Mouse (Mus musculus): ENCODE measurements around the gene Csrnp3. TPM values are rescaled to one million over a fixed set of nuclear protein-coding genes. Genes with fewer than 3 reads are reported as not detected.

The Csrnp3 gene
- polyA plus RNA-seq, 1 experiment: 0.01 TPM

- no peak overlapping the region for H3K4me3 ChIP-seq
- TF ChIP-seq SRF (IDR thresholded peaks at IDR 0.05; ENCODE audit: control insufficient read depth, insufficient read length, low read depth) (no peak), POLR2A (IDR thresholded peaks at IDR 0.05; ENCODE audit: insufficient read length, low read depth) (no peak), MYOG (IDR thresholded peaks at IDR 0.05; ENCODE audit: control insufficient read depth in 1 of 3, insufficient read depth in 1 of 3, insufficient read length in 2 of 3, low read depth in 2 of 3) (no peak), MYOD1 (IDR thresholded peaks at IDR 0.05; ENCODE audit: control insufficient read depth in 1 of 3, insufficient read length in 2 of 3, low read depth in 2 of 3) (no peak), CEBPB (IDR thresholded peaks at IDR 0.05; ENCODE audit: insufficient read depth, poor library complexity, severe bottlenecking) (no peak), TCF3 (IDR thresholded peaks at IDR 0.05; ENCODE audit: insufficient read length, low read depth) (no peak), TCF12 (IDR thresholded peaks at IDR 0.05; ENCODE audit: insufficient read depth, poor library complexity, severe bottlenecking) (no peak), POLR2AphosphoS2 (IDR thresholded peaks at IDR 0.05; ENCODE audit: insufficient read length, low read depth) (no peak), E2F4 (IDR thresholded peaks at IDR 0.05; ENCODE audit: insufficient read depth) (no peak), REST (IDR thresholded peaks at IDR 0.05; ENCODE audit: insufficient read depth, insufficient read length) (no peak), USF1 (IDR thresholded peaks at IDR 0.05; ENCODE audit: low read depth) (no peak), MAX (IDR thresholded peaks at IDR 0.05; ENCODE audit: low read depth) (no peak)
- H3K79me2 ChIP-seq (ENCODE audit: control insufficient read depth, insufficient read depth): no peaks in the 10 kb centered on the region
- H3K27me3 ChIP-seq (ENCODE audit: control insufficient read depth, insufficient read depth, insufficient read length): no peaks in the 10 kb centered on the region
- H3K36me3 ChIP-seq (ENCODE audit: control insufficient read depth, insufficient read depth): no peaks in the 10 kb centered on the region
- H3ac ChIP-seq (ENCODE audit: control insufficient read depth, insufficient read length): no peak overlapping the region
- no peak overlapping the region for H3K4me2 ChIP-seq (ENCODE audit: low read depth)
Measured at GRCm38 (mm10) chr2:65931313-65931712, 85.7 kb downstream of the Csrnp3 start.

GRCm38 (mm10) chr2:65931841-65932311 is 86.3 kb downstream of the Csrnp3 start:
- TF ChIP-seq MYOD1 (IDR thresholded peaks at IDR 0.05; ENCODE audit: control insufficient read depth in 1 of 3, insufficient read length in 2 of 3, low read depth in 2 of 3): no peak
- TF ChIP-seq TCF12 (IDR thresholded peaks at IDR 0.05; ENCODE audit: insufficient read depth, poor library complexity, severe bottlenecking): no peak
- TF ChIP-seq CEBPB (IDR thresholded peaks at IDR 0.05; ENCODE audit: insufficient read depth, poor library complexity, severe bottlenecking): no peak
- no peak for TF ChIP-seq MAX (IDR thresholded peaks at IDR 0.05; ENCODE audit: low read depth)
- TF ChIP-seq POLR2A (IDR thresholded peaks at IDR 0.05; ENCODE audit: insufficient read length, low read depth): no peak
- no peak for TF ChIP-seq REST (IDR thresholded peaks at IDR 0.05; ENCODE audit: insufficient read depth, insufficient read length)
- no peak for TF ChIP-seq USF1 (IDR thresholded peaks at IDR 0.05; ENCODE audit: low read depth)
- no peak for TF ChIP-seq E2F4 (IDR thresholded peaks at IDR 0.05; ENCODE audit: insufficient read depth)
- no peak for TF ChIP-seq POLR2AphosphoS2 (IDR thresholded peaks at IDR 0.05; ENCODE audit: insufficient read length, low read depth)
- TF ChIP-seq TCF3 (IDR thresholded peaks at IDR 0.05; ENCODE audit: insufficient read length, low read depth): no peak
- TF ChIP-seq MYOG (IDR thresholded peaks at IDR 0.05; ENCODE audit: control insufficient read depth in 1 of 3, insufficient read depth in 1 of 3, insufficient read length in 2 of 3, low read depth in 2 of 3): no peak
- TF ChIP-seq SRF (IDR thresholded peaks at IDR 0.05; ENCODE audit: control insufficient read depth, insufficient read length, low read depth): no peak
- Histone ChIP-seq H3K36me3 (ENCODE audit: control insufficient read depth, insufficient read depth) (no peaks in the 10 kb centered on the region), H3ac (ENCODE audit: control insufficient read depth, insufficient read length) (no peak overlapping the region), H3K4me3 (no peak overlapping the region), H3K4me2 (ENCODE audit: low read depth) (no peak overlapping the region), H3K79me2 (ENCODE audit: control insufficient read depth, insufficient read depth) (no peaks in the 10 kb centered on the region), H3K27me3 (ENCODE audit: control insufficient read depth, insufficient read depth, insufficient read length) (no peaks in the 10 kb centered on the region)

- no peaks in the 10 kb centered on the region for H3K36me3 ChIP-seq (ENCODE audit: control insufficient read depth, insufficient read depth)
- H3K79me2 ChIP-seq (ENCODE audit: control insufficient read depth, insufficient read depth): no peaks in the 10 kb centered on the region
- no peak overlapping the region for H3K4me2 ChIP-seq (ENCODE audit: low read depth)
- no peaks in the 10 kb centered on the region for H3K27me3 ChIP-seq (ENCODE audit: control insufficient read depth, insufficient read depth, insufficient read length)
- H3ac ChIP-seq (ENCODE audit: control insufficient read depth, insufficient read length): no peak overlapping the region
- H3K4me3 ChIP-seq: no peak overlapping the region
- TF ChIP-seq SRF (IDR thresholded peaks at IDR 0.05; ENCODE audit: control insufficient read depth, insufficient read length, low read depth) (no peak), USF1 (IDR thresholded peaks at IDR 0.05; ENCODE audit: low read depth) (no peak), CEBPB (IDR thresholded peaks at IDR 0.05; ENCODE audit: insufficient read depth, poor library complexity, severe bottlenecking) (no peak), E2F4 (IDR thresholded peaks at IDR 0.05; ENCODE audit: insufficient read depth) (no peak), TCF12 (IDR thresholded peaks at IDR 0.05; ENCODE audit: insufficient read depth, poor library complexity, severe bottlenecking) (no peak), MAX (IDR thresholded peaks at IDR 0.05; ENCODE audit: low read depth) (no peak), MYOG (IDR thresholded peaks at IDR 0.05; ENCODE audit: control insufficient read depth in 1 of 3, insufficient read depth in 1 of 3, insufficient read length in 2 of 3, low read depth in 2 of 3) (no peak), POLR2A (IDR thresholded peaks at IDR 0.05; ENCODE audit: insufficient read length, low read depth) (no peak), MYOD1 (IDR thresholded peaks at IDR 0.05; ENCODE audit: control insufficient read depth in 1 of 3, insufficient read length in 2 of 3, low read depth in 2 of 3) (no peak), POLR2AphosphoS2 (IDR thresholded peaks at IDR 0.05; ENCODE audit: insufficient read length, low read depth) (no peak), REST (IDR thresholded peaks at IDR 0.05; ENCODE audit: insufficient read depth, insufficient read length) (no peak)
Measured at GRCm38 (mm10) chr2:65934099-65934498, 88.5 kb downstream of the Csrnp3 start.

GRCm38 (mm10) chr2:65938900-65939299 is 93.3 kb downstream of the Csrnp3 start:
- no peak overlapping the region for H3K4me2 ChIP-seq (ENCODE audit: low read depth)
- H3ac ChIP-seq (ENCODE audit: control insufficient read depth, insufficient read length): no peak overlapping the region
- no peak overlapping the region for H3K4me3 ChIP-seq
- no peaks in the 10 kb centered on the region for H3K27me3 ChIP-seq (ENCODE audit: control insufficient read depth, insufficient read depth, insufficient read length)
- no peaks in the 10 kb centered on the region for H3K36me3 ChIP-seq (ENCODE audit: control insufficient read depth, insufficient read depth)
- TF ChIP-seq MAX (IDR thresholded peaks at IDR 0.05; ENCODE audit: low read depth) (no peak), POLR2A (IDR thresholded peaks at IDR 0.05; ENCODE audit: insufficient read length, low read depth) (no peak), MYOD1 (IDR thresholded peaks at IDR 0.05; ENCODE audit: control insufficient read depth in 1 of 3, insufficient read length in 2 of 3, low read depth in 2 of 3) (no peak), CEBPB (IDR thresholded peaks at IDR 0.05; ENCODE audit: insufficient read depth, poor library complexity, severe bottlenecking) (no peak), REST (IDR thresholded peaks at IDR 0.05; ENCODE audit: insufficient read depth, insufficient read length) (no peak), USF1 (IDR thresholded peaks at IDR 0.05; ENCODE audit: low read depth) (no peak), MYOG (IDR thresholded peaks at IDR 0.05; ENCODE audit: control insufficient read depth in 1 of 3, insufficient read depth in 1 of 3, insufficient read length in 2 of 3, low read depth in 2 of 3) (no peak), TCF3 (IDR thresholded peaks at IDR 0.05; ENCODE audit: insufficient read length, low read depth) (no peak), E2F4 (IDR thresholded peaks at IDR 0.05; ENCODE audit: insufficient read depth) (no peak), POLR2AphosphoS2 (IDR thresholded peaks at IDR 0.05; ENCODE audit: insufficient read length, low read depth) (no peak), TCF12 (IDR thresholded peaks at IDR 0.05; ENCODE audit: insufficient read depth, poor library complexity, severe bottlenecking) (no peak)
- H3K79me2 ChIP-seq (ENCODE audit: control insufficient read depth, insufficient read depth): no peaks in the 10 kb centered on the region

All from myocyte (in vitro differentiated cells).